Mouse (Mus musculus): ENCODE data around the gene Gapdhs.
"Not testable (repeated sequence)": the region's sequence is repeated elsewhere in the genome, so short reads cannot be mapped to it uniquely, and the experiment has no call there.

- TF ChIP-seq CHD2 (IDR thresholded peaks at IDR 0.05; ENCODE audit: low read depth, low read length); ZC3H11A (IDR thresholded peaks at IDR 0.05; ENCODE audit: borderline replicate concordance, low read depth, low read length); HCFC1 (IDR thresholded peaks at IDR 0.05; ENCODE audit: borderline replicate concordance, insufficient read depth, low read length): not testable (repeated sequence)
Measured at GRCm38 (mm10) chr7:30743617-30744016, at the start of gene Gapdhs.
